Mouse (Mus musculus): ENCODE data around the gene Sox5. TPM values are rescaled to one million over a fixed set of nuclear protein-coding genes. Genes with fewer than 3 reads are reported as not detected.

The Sox5 gene
- polyA plus RNA-seq, 1 experiment from 2014 or later = 27.0 TPM

DNA sequence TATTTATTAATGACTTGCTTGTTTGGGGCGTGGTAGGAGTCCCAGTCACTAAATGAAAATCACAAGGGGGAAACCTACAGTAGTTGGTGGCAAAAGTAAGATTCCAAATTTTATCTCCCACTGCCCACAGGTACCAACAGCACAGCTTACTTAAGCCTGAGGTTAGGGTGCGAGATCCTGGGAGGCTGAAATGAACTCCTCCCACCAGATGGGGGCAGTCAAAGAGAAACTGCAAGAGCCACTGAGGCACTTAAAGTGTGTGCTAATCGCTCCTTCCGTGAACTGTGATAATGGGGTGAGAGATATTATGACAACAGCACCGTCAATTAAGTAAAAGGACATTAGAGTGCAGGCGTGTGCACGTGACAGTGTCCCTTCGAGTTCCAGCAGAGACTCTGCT is 232.8 kb downstream of the Sox5 start:
- Histone ChIP-seq H3K4me3 (replicated peaks; ENCODE audit: low read length) (no peak overlapping the region), H3K27me3 (ENCODE audit: control insufficient read depth, insufficient read depth, low read length) (no peaks in the 10 kb centered on the region)
- no peak for DNase-seq (ENCODE audit: low spot score)

DNA sequence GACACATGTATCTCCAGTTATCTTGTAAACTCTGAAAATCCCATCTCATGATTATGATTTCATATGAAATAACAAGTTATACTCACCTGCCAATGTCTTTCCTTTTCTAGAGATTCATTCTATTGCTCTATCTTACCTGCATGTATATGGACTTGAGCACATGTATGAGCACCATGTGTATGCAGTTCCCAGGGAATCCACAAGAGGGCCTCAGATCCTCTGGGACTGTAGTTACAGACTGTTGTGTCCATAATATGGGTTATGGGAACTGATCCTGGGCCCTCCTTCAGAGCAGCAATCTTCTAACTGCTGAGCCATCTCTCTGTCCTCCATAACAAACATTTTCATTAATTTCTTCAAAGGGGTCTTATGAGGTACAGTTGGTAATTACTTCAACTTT is 234.6 kb downstream of the Sox5 start:
- Histone ChIP-seq H3K4me2 (replicated peaks) (no peak overlapping the region), H3K27me3 (ENCODE audit: control insufficient read depth, insufficient read depth, low read length) (no peaks in the 10 kb centered on the region), H3K4me1 (replicated peaks; ENCODE audit: control insufficient read depth, insufficient read depth, low read length) (no peaks in the 10 kb centered on the region), H3K9me3 (ENCODE audit: control insufficient read depth, low read length) (no peaks in the 10 kb centered on the region), H3K9ac (no peak overlapping the region), H3K36me3 (replicated peaks; ENCODE audit: control insufficient read depth, insufficient read depth) (no peaks in the 10 kb centered on the region), H3K4me3 (replicated peaks; ENCODE audit: low read length) (no peak overlapping the region), H3K27ac (no peak overlapping the region)
- ATAC-seq (ENCODE audit: low FRiP score) (no peak), DNase-seq (ENCODE audit: low spot score) (no peak)

More for the DNA sequence above, 232.8 kb downstream of the Sox5 start:
- Histone ChIP-seq H3K4me1 (replicated peaks; ENCODE audit: control insufficient read depth, insufficient read depth, low read length) (no peaks in the 10 kb centered on the region), H3K27ac (no peak overlapping the region), H3K36me3 (replicated peaks; ENCODE audit: control insufficient read depth, insufficient read depth) (no peaks in the 10 kb centered on the region), H3K9me3 (ENCODE audit: control insufficient read depth, low read length) (no peaks in the 10 kb centered on the region), H3K4me2 (replicated peaks) (no peak overlapping the region), H3K9ac (no peak overlapping the region)
- ATAC-seq (ENCODE audit: low FRiP score) = no peak
- 95% methylated on average over 8 of the region's 8 CpGs for WGBS

DNA sequence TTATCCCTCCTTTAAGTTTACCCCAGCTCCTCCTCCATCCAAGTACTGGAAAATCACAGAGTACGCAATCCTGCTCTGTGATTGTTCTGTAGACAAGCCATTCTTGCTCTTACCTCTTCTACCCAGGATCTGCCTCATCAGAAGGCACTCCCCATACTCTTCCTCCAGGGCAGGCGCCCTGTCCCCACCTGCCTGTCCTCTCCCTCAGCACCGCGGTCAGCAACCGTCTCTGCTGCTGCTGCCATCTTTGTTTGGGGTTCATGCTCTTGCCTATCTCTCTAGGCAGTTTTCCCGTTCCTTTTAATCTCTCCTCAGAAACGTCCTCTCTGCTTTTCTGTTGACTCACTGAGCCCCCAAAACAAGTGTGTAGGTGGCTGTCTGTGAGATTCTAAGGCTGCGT is 236.2 kb downstream of the Sox5 start:
- H3K27me3 ChIP-seq (ENCODE audit: control insufficient read depth, insufficient read depth, low read length) = no peaks in the 10 kb centered on the region
- H3K27ac ChIP-seq = no peak overlapping the region
- ATAC-seq (ENCODE audit: low FRiP score) (no peak), DNase-seq (ENCODE audit: low spot score) (no peak)
- 94% methylated on average over 8 of the region's 8 CpGs for WGBS
- H3K4me2 ChIP-seq (replicated peaks) = no peak overlapping the region
- H3K9ac ChIP-seq = no peak overlapping the region
- no peaks in the 10 kb centered on the region for H3K4me1 ChIP-seq (replicated peaks; ENCODE audit: control insufficient read depth, insufficient read depth, low read length)
- no peaks in the 10 kb centered on the region for H3K36me3 ChIP-seq (replicated peaks; ENCODE audit: control insufficient read depth, insufficient read depth)
- H3K4me3 ChIP-seq (replicated peaks; ENCODE audit: low read length) = no peak overlapping the region
- no peaks in the 10 kb centered on the region for H3K9me3 ChIP-seq (ENCODE audit: control insufficient read depth, low read length)

DNA sequence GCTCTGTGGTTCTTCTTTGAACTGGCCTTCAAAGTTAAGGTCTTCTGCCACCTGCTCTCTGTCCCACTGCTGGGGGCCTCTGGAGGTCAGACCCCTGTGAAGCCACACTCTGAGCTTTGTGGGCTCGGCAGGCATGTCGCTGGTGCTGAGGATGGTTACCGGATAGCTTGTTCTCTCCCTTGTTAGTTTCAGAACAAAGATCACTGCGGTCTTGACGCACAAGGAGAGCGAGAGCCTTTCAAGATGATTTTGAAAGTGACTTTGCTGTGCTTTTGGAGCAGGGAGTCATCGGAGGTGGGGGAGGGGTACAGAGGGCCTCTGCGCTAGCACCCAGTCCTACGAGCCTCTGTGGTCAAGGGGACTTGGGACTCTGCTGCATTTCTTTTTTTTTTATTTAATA is 240.5 kb downstream of the Sox5 start:
- Histone ChIP-seq H3K4me1 (replicated peaks; ENCODE audit: control insufficient read depth, insufficient read depth, low read length) (no peaks in the 10 kb centered on the region), H3K4me3 (replicated peaks; ENCODE audit: low read length) (no peak overlapping the region), H3K9me3 (ENCODE audit: control insufficient read depth, low read length) (no peaks in the 10 kb centered on the region), H3K9ac (no peak overlapping the region), H3K36me3 (replicated peaks; ENCODE audit: control insufficient read depth, insufficient read depth) (no peaks in the 10 kb centered on the region), H3K4me2 (replicated peaks) (no peak overlapping the region), H3K27me3 (ENCODE audit: control insufficient read depth, insufficient read depth, low read length) (no peaks in the 10 kb centered on the region), H3K27ac (no peak overlapping the region)
- DNase-seq (ENCODE audit: low spot score) = no peak
- ATAC-seq (ENCODE audit: low FRiP score) = no peak
- WGBS = 89% methylated on average over 9 of the region's 9 CpGs

DNA sequence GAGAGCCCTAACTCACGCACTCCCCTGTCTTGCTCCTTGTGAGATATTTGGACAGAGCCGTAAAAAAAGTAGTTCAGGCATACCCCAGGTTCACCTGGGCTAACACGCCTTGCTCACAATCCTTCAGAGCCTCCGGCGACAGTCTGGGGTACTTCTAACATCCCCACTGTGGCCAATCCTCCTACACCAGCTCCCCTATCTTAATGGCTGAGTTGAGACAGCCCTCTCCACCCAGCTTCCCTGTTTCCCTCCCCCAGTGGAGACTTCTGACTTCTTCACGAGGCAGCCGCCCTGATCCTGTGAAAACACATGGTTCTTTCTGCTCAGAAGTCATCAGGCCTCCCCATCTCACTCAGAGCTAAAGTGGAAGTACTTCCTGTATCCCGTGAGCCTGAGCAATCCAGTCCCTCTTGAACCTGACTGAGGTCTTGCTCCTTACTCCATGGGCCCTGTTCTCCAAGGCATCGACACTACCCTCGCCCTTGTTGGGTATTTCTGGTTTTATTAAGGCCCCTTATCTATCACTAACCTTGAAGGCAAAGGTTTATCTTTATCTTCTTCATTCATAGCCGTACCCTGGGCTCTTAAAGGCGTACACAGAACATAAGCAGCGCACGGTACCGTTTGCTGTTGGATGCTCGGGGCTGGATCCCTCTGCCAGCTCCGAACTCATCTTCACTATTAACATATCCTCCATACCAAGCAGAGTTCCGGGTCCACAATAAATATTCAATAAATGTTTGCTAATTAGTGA is 242.2 kb downstream of the Sox5 start:
- H3K36me3 ChIP-seq (replicated peaks; ENCODE audit: control insufficient read depth, insufficient read depth) = no peaks in the 10 kb centered on the region
- no peaks in the 10 kb centered on the region for H3K9me3 ChIP-seq (ENCODE audit: control insufficient read depth, low read length)
- no peak overlapping the region for H3K9ac ChIP-seq
- 84% methylated on average over 18 of the region's 18 CpGs for WGBS
- ATAC-seq (ENCODE audit: low FRiP score) (no peak), DNase-seq (ENCODE audit: low spot score) (no peak)
- H3K4me2 ChIP-seq (replicated peaks) = no peak overlapping the region
- no peak overlapping the region for H3K27ac ChIP-seq
- H3K4me1 ChIP-seq (replicated peaks; ENCODE audit: control insufficient read depth, insufficient read depth, low read length) = no peaks in the 10 kb centered on the region
- H3K27me3 ChIP-seq (ENCODE audit: control insufficient read depth, insufficient read depth, low read length) = no peaks in the 10 kb centered on the region
- no peak overlapping the region for H3K4me3 ChIP-seq (replicated peaks; ENCODE audit: low read length)

DNA sequence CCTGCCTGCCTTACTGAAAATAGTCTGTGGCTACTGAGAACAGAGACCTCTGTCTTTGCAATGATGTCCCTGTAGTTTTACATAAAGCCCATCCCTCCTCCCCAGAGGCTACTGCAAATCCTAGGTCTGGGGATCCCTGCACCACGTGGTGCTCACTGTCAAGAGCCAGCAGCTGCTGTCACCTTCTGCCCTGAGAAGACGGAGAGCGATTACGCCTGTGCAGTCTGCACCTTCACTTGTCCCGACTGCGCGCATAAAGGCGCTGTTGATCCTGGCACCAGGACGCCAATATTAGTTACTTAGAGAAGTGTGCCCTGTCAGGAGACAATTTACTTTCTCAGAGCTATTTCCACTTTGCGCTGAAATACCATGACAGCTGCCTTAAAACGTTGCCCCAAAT is 258.3 kb downstream of the Sox5 start:
- no peak for DNase-seq (ENCODE audit: low spot score)

DNA sequence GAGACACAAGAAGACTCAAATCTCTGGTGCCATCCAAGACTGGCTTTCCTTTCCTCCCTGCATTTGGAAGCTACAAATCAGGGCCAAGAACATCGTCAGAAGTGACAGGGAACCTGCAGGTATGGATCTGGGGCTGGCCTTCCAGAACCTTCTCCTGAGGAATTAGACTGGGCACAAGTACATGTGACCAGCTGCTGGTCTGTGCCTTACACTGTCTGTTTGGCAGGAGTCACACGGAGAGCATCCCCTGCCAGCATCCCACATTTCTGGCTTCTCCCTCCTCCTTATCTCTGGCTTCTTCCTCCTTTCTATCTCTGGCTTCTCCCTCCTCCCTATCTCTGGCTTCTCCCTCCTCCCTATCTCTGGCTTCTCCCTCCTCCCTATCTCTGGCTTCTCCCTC is 263.0 kb downstream of the Sox5 start:
- no peak overlapping the region for H3K4me2 ChIP-seq (replicated peaks)
- H3K9me3 ChIP-seq (ENCODE audit: control insufficient read depth, low read length) = no peaks in the 10 kb centered on the region
- no peaks in the 10 kb centered on the region for H3K36me3 ChIP-seq (replicated peaks; ENCODE audit: control insufficient read depth, insufficient read depth)
- no peaks in the 10 kb centered on the region for H3K4me1 ChIP-seq (replicated peaks; ENCODE audit: control insufficient read depth, insufficient read depth, low read length)
- no peak overlapping the region for H3K4me3 ChIP-seq (replicated peaks; ENCODE audit: low read length)
- no peak for DNase-seq (ENCODE audit: low spot score)
- 96% methylated on average over 2 of the region's 2 CpGs for WGBS
- H3K9ac ChIP-seq = no peak overlapping the region
- no peak overlapping the region for H3K27ac ChIP-seq
- H3K27me3 ChIP-seq (ENCODE audit: control insufficient read depth, insufficient read depth, low read length) = 0 out of 2 replicates have a peak, but pooled peaks cover 3% of the 10 kb centered on the region
- ATAC-seq (ENCODE audit: low FRiP score) = no peak

More for the DNA sequence above, 258.3 kb downstream of the Sox5 start:
- Histone ChIP-seq H3K4me2 (replicated peaks) (no peak overlapping the region), H3K9me3 (ENCODE audit: control insufficient read depth, low read length) (no peaks in the 10 kb centered on the region), H3K36me3 (replicated peaks; ENCODE audit: control insufficient read depth, insufficient read depth) (no peaks in the 10 kb centered on the region), H3K4me3 (replicated peaks; ENCODE audit: low read length) (no peak overlapping the region), H3K9ac (no peak overlapping the region), H3K27me3 (ENCODE audit: control insufficient read depth, insufficient read depth, low read length) (no peaks in the 10 kb centered on the region), H3K4me1 (replicated peaks; ENCODE audit: control insufficient read depth, insufficient read depth, low read length) (no peaks in the 10 kb centered on the region), H3K27ac (no peak overlapping the region)
- WGBS = 55% methylated on average over 11 of the region's 11 CpGs
- no peak for ATAC-seq (ENCODE audit: low FRiP score)

DNA sequence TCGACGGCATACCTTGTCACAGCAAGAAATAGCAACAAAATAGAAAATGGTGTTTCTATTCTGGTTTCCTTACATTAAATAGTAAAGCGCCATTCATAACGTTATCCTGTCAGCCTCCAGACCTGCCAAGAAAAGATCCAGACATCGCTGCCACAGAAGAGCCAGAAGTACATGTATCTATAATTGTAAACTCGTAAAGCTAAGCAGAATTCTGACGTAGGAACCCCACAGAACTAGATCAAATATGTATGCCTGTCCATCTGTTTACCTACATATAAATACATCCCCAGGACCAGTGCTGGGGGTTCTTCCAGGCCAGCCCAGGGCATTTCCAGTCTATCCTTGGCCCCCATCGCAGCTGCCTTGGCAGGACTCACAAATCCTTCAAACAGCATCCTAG is 265.9 kb downstream of the Sox5 start:
- no peaks in the 10 kb centered on the region for H3K4me1 ChIP-seq (replicated peaks; ENCODE audit: control insufficient read depth, insufficient read depth, low read length)
- H3K36me3 ChIP-seq (replicated peaks; ENCODE audit: control insufficient read depth, insufficient read depth) = no peaks in the 10 kb centered on the region
- H3K27me3 ChIP-seq (ENCODE audit: control insufficient read depth, insufficient read depth, low read length) = 0 out of 2 replicates have a peak, but pooled peaks cover 4% of the 10 kb centered on the region
- no peak for ATAC-seq (ENCODE audit: low FRiP score)
- H3K4me3 ChIP-seq (replicated peaks; ENCODE audit: low read length) = no peak overlapping the region
- H3K9ac ChIP-seq = no peak overlapping the region
- no peak overlapping the region for H3K27ac ChIP-seq
- H3K4me2 ChIP-seq (replicated peaks) = no peak overlapping the region
- DNase-seq (ENCODE audit: low spot score) = no peak
- no peaks in the 10 kb centered on the region for H3K9me3 ChIP-seq (ENCODE audit: control insufficient read depth, low read length)
- WGBS = 92% methylated on average over 8 of the region's 8 CpGs

DNA sequence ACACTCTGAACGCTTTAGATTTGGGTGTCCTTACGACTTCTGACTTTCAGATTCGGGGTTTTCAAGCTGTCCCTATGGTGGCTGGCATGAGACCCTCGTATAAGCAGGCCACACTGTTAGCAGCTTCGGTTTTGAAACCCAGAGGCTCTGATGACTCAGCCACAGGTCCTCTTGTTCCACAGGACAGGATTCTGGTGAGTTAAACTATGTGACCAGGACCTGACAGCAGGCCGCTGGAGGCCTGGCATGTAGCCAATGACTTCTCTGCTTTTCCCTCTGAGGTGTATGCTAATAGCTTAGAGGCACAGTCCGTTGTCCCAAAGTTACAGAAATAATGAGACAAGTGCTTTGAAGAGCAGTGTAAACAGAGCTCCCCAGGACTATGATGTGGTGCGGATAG is 268.0 kb downstream of the Sox5 start:
- DNase-seq (ENCODE audit: low spot score) (no peak), ATAC-seq (ENCODE audit: low FRiP score) (no peak)
- no peak overlapping the region for H3K27ac ChIP-seq
- no peak overlapping the region for H3K9ac ChIP-seq
- H3K4me3 ChIP-seq (replicated peaks; ENCODE audit: low read length) = no peak overlapping the region
- no peaks in the 10 kb centered on the region for H3K4me1 ChIP-seq (replicated peaks; ENCODE audit: control insufficient read depth, insufficient read depth, low read length)
- 60% methylated on average over 8 of the region's 8 CpGs for WGBS
- H3K4me2 ChIP-seq (replicated peaks) = no peak overlapping the region
- H3K9me3 ChIP-seq (ENCODE audit: control insufficient read depth, low read length) = no peaks in the 10 kb centered on the region
- no peaks in the 10 kb centered on the region for H3K36me3 ChIP-seq (replicated peaks; ENCODE audit: control insufficient read depth, insufficient read depth)
- H3K27me3 ChIP-seq (ENCODE audit: control insufficient read depth, insufficient read depth, low read length) = 0 out of 2 replicates have a peak, but pooled peaks cover 4% of the 10 kb centered on the region

DNA sequence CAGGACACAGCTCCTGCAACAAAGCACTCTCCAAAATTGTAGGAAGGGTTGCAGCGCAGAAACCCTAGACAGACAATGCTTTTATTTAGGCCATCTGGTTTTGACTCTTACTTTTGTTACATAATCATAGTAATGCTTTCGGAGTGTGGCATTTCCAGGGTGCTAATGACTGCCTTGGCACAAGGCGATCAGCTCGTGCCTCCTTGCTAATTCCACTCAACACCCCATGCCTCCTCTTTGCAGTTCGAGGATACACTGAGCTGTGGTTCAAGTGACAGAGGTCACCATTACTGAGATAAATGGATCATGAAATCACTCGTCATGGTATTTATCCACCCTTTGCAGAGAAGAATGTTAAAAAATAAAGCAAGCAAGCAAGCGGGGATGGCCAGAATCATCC is 269.9 kb downstream of the Sox5 start:
- Histone ChIP-seq H3K27me3 (ENCODE audit: control insufficient read depth, insufficient read depth, low read length) (0 out of 2 replicates have a peak, but pooled peaks cover 4% of the 10 kb centered on the region), H3K36me3 (replicated peaks; ENCODE audit: control insufficient read depth, insufficient read depth) (no peaks in the 10 kb centered on the region), H3K4me2 (replicated peaks) (no peak overlapping the region), H3K27ac (no peak overlapping the region), H3K9ac (no peak overlapping the region), H3K9me3 (ENCODE audit: control insufficient read depth, low read length) (no peaks in the 10 kb centered on the region), H3K4me3 (replicated peaks; ENCODE audit: low read length) (no peak overlapping the region), H3K4me1 (replicated peaks; ENCODE audit: control insufficient read depth, insufficient read depth, low read length) (no peaks in the 10 kb centered on the region)
- DNase-seq (ENCODE audit: low spot score) (no peak), ATAC-seq (ENCODE audit: low FRiP score) (no peak)
- 54% methylated on average over 7 of the region's 7 CpGs for WGBS
